Mouse (Mus musculus) ES-E14 (cell line): Measurements from ENCODE around the gene Lrp3. TPM values are rescaled to one million over a fixed set of nuclear protein-coding genes. Genes with fewer than 3 reads are reported as not detected.
A peak's percentile ranks its signal among the peaks of the same experiment; 100 is the strongest.

Experiments used
- DNase-seq: peaks from one replicate; pipeline ENCODE4 v3.0.0-alpha.2; 2013; ENCODE audit warnings: low read depth, low spot score
- H3K27ac ChIP-seq: 2 replicates; pipeline ENCODE4 v1.5.1; 2012; ENCODE audit warnings: low read depth, mild to moderate bottlenecking, low read length, moderate library complexity, mixed read lengths; ENCODE audit not compliant: poor library complexity, insufficient read depth, severe bottlenecking
- H3K36me3 ChIP-seq: 2 replicates; pipeline ENCODE4 v1.6.1; 2012; ENCODE audit warnings: mild to moderate bottlenecking, low read length, moderate library complexity, mixed read lengths; ENCODE audit not compliant: control insufficient read depth, poor library complexity, insufficient read depth, severe bottlenecking
- H3K4me1 ChIP-seq, 2 experiments: fragments of 150-350 bp in 1 of 2; sonication (generic) in 1 of 2; 2 replicates each; pipeline ENCODE4 v1.6.1; 2012; ENCODE audit warnings: low read length in 2 of 2, mild to moderate bottlenecking in 1 of 2, mixed read lengths in 1 of 2; ENCODE audit not compliant: control insufficient read depth in 2 of 2, insufficient read depth in 2 of 2, poor library complexity in 1 of 2
- H3K4me3 ChIP-seq, 2 experiments: fragments of 150-350 bp in 1 of 2; sonication (generic) in 1 of 2; 2 replicates each; pipeline ENCODE4 v1.5.1; 2012; ENCODE audit warnings: low read length in 2 of 2, low read depth in 1 of 2, mild to moderate bottlenecking in 1 of 2, mixed read lengths in 1 of 2; ENCODE audit not compliant: insufficient read depth in 1 of 2, poor library complexity in 1 of 2, severe bottlenecking in 1 of 2
- H3K9ac ChIP-seq: 2 replicates; pipeline ENCODE4 v1.6.1; 2012; ENCODE audit warnings: low read depth, mild to moderate bottlenecking, low read length, mixed read lengths; ENCODE audit not compliant: poor library complexity, insufficient read depth, severe bottlenecking
- H3K9me3 ChIP-seq: fragments of 150-350 bp; sonication (generic); 2 replicates; pipeline ENCODE4 v1.6.1; 2012; ENCODE audit warnings: low read depth, mild to moderate bottlenecking, low read length; ENCODE audit not compliant: control insufficient read depth, insufficient read depth
- CHD2 ChIP-seq: IDR thresholded peaks from 2 replicates; pipeline ENCODE4 v1.6.1; 2014; ENCODE audit warnings: mild to moderate bottlenecking, low read depth, low read length, inconsistent platforms
- HCFC1 ChIP-seq: IDR thresholded peaks from 2 replicates; pipeline ENCODE4 v1.6.1; 2012; ENCODE audit warnings: low read length, inconsistent platforms, borderline replicate concordance; ENCODE audit not compliant: insufficient read depth
- MAFK ChIP-seq: IDR thresholded peaks from 2 replicates; pipeline ENCODE4 v1.6.1; 2014; ENCODE audit warnings: mild to moderate bottlenecking, low read depth, low read length, inconsistent platforms; ENCODE audit not compliant: insufficient read depth
- ZC3H11A ChIP-seq: IDR thresholded peaks from 2 replicates; pipeline ENCODE4 v1.6.1; 2012; ENCODE audit warnings: low read depth, mild to moderate bottlenecking, inconsistent platforms, low read length, borderline replicate concordance
- ZNF384 ChIP-seq: IDR thresholded peaks from 2 replicates; pipeline ENCODE4 v1.6.1; 2012; ENCODE audit warnings: low read depth, low read length, inconsistent platforms
- in situ Hi-C, 2 experiments: fragments of 600-800 bp; cut with MboI; formaldehyde crosslinking; loops; one replicate each; pipeline ENCODE4 v1.15.1; 2025; ENCODE audit warnings: low sequenced_read_pairs in 2 of 2, inconsistent platforms in 1 of 2; ENCODE audit not compliant: unreplicated experiment in 2 of 2
- total RNA-seq: library from RNA; depleted of rRNA; stranded (reverse); fragments of 300-350 nt; gene quantifications from 2 replicates; pipeline ENCODE4 v1.2.3, GENCODE M21; 2012

Gene Lrp3
- total RNA-seq, 1 experiment, result 3.1 TPM

DNA sequence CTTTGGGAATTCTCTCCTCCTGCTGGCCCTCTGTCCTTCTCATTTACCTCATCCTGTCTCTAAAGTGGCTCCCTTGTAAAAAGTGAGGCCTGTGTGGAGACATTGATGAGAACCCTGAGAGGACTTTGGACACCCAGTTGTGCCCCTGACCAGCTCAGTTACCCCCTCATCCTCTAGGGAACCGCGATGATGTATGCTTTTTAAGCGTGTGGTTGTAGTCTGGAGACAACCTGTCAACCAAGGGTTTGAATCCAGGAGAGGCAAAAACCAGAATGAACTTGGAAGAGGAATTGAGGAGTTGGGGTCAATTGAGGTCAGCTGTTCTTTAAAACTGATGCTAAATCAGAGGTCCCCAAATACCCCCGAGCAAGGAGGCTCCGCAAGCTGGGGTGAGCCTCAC lies 433 bp upstream of the Lrp3 start:
- Histone ChIP-seq H3K4me3 (0 out of 4 replicates have a peak overlapping the region, but pooled peaks of 1 of the 2 experiments have one; percentile 93), H3K9ac (0 out of 2 replicates have a peak overlapping the region, but pooled peaks have one; percentile 4), H3K9me3 (no peaks in the 10 kb centered on the region), H3K36me3 (no peaks in the 10 kb centered on the region; the same call in 1 of the 2 replicates), H3K27ac (no peak overlapping the region), H3K4me1 (no peaks in the 10 kb centered on the region)
- no peak for DNase-seq
- in situ Hi-C loops, result no loop called here
- TF ChIP-seq ZNF384 (no peak), ZC3H11A (no peak), HCFC1 (no peak), MAFK (no peak), CHD2 (no peak)

DNA sequence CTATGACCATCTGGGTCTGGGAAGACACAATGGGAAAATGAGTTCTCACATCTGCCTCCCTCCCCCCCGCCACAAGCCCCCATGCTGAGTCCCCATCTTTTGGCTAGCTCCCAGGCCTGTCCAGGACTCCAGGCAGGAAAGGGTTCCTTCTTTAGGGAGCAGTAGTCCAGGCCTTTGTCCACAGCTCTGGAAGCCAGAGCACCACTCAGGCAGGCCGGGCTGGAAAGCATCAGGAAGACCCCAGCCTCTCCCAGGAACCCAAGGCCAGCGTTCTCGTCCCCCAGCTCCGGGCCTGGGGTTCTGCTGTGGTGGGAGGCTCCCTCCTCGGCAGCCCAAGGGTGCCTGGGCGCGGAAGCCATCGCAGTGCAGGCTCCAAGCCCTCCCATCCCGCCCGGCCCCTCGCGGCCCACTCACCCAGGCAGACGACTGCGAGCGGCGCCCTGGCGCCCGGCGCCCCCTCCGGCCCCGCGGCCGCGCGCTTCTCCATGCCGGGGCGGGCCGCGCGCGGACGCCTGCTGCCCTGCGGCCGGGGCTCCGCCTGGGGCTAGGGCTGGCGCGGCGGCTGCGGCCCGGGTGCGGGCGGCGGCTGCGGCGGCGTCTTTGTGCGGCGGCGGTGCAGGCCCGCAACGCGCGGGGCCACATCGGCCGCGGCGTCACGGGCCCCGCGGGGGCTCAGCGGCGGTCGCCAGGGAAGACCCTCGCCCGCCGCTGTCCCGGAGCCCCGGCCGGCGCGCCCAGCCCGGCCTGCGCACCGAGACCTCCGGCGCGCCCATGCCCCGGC lies 666 bp downstream of the Lrp3 start:
- in situ Hi-C loops, result no loop called here
- DNase-seq, result no peak
- no peaks in the 10 kb centered on the region for H3K4me1 ChIP-seq

GRCm38 (mm10) chr7:35211791-35212190 lies 3.5 kb downstream of the Lrp3 start:
- no peak overlapping the region for H3K4me3 ChIP-seq
- H3K9ac ChIP-seq, result no peak overlapping the region
- no peaks in the 10 kb centered on the region for H3K4me1 ChIP-seq
- H3K36me3 ChIP-seq, result no peaks in the 10 kb centered on the region; the same call in 1 of the 2 replicates
- H3K9me3 ChIP-seq, result no peaks in the 10 kb centered on the region
- TF ChIP-seq CHD2 (no peak), ZNF384 (no peak), ZC3H11A (no peak), HCFC1 (no peak), MAFK (no peak)
- H3K27ac ChIP-seq, result no peak overlapping the region
- in situ Hi-C loops, result no loop called here
- no peak for DNase-seq

More for the DNA sequence above, 666 bp downstream of the Lrp3 start:
- Histone ChIP-seq H3K4me3 (peak overlapping the region; percentile 84 to 93), H3K9ac (peak overlapping the region; percentile 76), H3K36me3 (no peaks in the 10 kb centered on the region; the same call in 1 of the 2 replicates), H3K27ac (no peak overlapping the region), H3K9me3 (no peaks in the 10 kb centered on the region)
- no peak for TF ChIP-seq MAFK
- TF ChIP-seq CHD2, result no peak
- TF ChIP-seq ZNF384, result no peak
- no peak for TF ChIP-seq HCFC1
- no peak for TF ChIP-seq ZC3H11A

DNA sequence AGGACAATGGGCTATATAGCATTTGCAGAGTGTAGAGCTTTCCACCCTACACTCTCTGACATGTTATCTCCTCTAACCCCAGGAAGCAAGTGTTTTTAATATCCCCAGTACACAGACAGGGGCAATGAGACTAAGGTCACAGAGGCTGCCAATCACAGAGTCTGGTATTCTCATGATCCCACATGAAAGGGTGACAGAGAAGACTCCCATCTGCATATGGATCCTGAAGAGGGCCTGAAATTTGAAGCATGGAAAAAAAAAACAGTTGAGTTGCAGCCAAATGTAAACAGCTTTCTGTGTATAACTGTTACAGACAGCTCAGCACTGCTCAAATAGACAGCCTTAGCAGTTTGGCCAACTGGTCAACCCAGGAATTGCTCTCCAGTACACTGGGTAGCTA lies 15.5 kb downstream of the Lrp3 start:
- Histone ChIP-seq H3K36me3 (no peaks in the 10 kb centered on the region; the same call in 1 of the 2 replicates), H3K27ac (no peak overlapping the region)

More for the DNA sequence above, 15.5 kb downstream of the Lrp3 start:
- no peak overlapping the region for H3K9ac ChIP-seq
- no peak for DNase-seq
- peaks cover 0 to 6% of the 10 kb centered on the region in 2 experiments; a peak in 1 of 4 replicates for H3K4me1 ChIP-seq
- no peak overlapping the region for H3K4me3 ChIP-seq
- TF ChIP-seq HCFC1 (no peak), CHD2 (no peak), MAFK (no peak), ZC3H11A (no peak), ZNF384 (no peak)
- H3K9me3 ChIP-seq, result no peaks in the 10 kb centered on the region
- in situ Hi-C loops, result loop anchor here in 1 of 2 experiments (25.0 kb wide), 1 partner anchor 362 kb away; no protein-coding TSS in a partner anchor
